Mouse (Mus musculus) cerebellum, adult 2 months (tissue): Measurements from ENCODE around the gene Zfp28. TPM values are rescaled to one million over a fixed set of nuclear protein-coding genes. Genes with fewer than 3 reads are reported as not detected.

ENCODE experiments used
- DNase-seq, 2 experiments: peaks; one replicate each; pipeline ENCODE4 v3.0.0; 2021
- H3K27ac ChIP-seq: fragments of 200-500 bp; 2 replicates; pipeline ENCODE4 v1.5.1; 2012; ENCODE audit warnings: low read length, control low read depth, inconsistent platforms; ENCODE audit not compliant: insufficient read depth
- H3K27me3 ChIP-seq: fragments of 200-500 bp; 2 replicates; pipeline ENCODE4 v1.6.1; 2012; ENCODE audit warnings: inconsistent platforms, mild to moderate bottlenecking, low read length, moderate library complexity; ENCODE audit not compliant: control insufficient read depth, insufficient read depth
- H3K4me1 ChIP-seq: fragments of 200-500 bp; 2 replicates; pipeline ENCODE4 v1.6.1; 2011; ENCODE audit warnings: low read length; ENCODE audit not compliant: control insufficient read depth, insufficient read depth
- H3K4me3 ChIP-seq: fragments of 200-500 bp; replicated peaks from 2 replicates; pipeline ENCODE3; 2011; ENCODE audit warnings: mild to moderate bottlenecking, low read depth, low read length, control low read depth; ENCODE audit not compliant: insufficient read depth
- CTCF ChIP-seq: fragments of 200-500 bp; IDR thresholded peaks from 2 replicates; pipeline ENCODE4 v1.5.1; 2011; ENCODE audit warnings: low read depth, mild to moderate bottlenecking, control low read depth, low read length, moderate library complexity, borderline replicate concordance; ENCODE audit not compliant: insufficient read depth
- POLR2A ChIP-seq: fragments of 200-500 bp; IDR thresholded peaks from 2 replicates; pipeline ENCODE4 v1.6.1; 2011; ENCODE audit warnings: low read length, control low read depth, borderline replicate concordance; ENCODE audit not compliant: insufficient read depth
- WGBS: fragments of 180-500 bp; shearing (Covaris S2); methylation state at CpG from one replicate; pipeline ENCODE4 v1.1.7; 2018; 5-methylcytosine and 5-hydroxymethylcytosine counted together
- polyA plus RNA-seq: library from polyadenylated mRNA; depleted of rRNA; stranded (reverse); fragments of >200 nt; gene quantifications from 2 replicates; pipeline ENCODE4 v1.2.3, GENCODE M21; 2012

The Zfp28 gene
- polyA plus RNA-seq, 1 experiment: 8.7 TPM

- DNase-seq: no peak
- Histone ChIP-seq H3K4me1 (peaks cover 3% of the 10 kb centered on the region; the same call in 1 of the 2 replicates), H3K27me3 (no peaks in the 10 kb centered on the region), H3K4me3 (no peak overlapping the region), H3K27ac (no peak overlapping the region)
- TF ChIP-seq POLR2A (no peak), CTCF (no peak)
- WGBS: 84% methylated on average over 2 of the region's 2 CpGs
Observed at GRCm38 (mm10) chr7:6381431-6381830, 1.7 kb upstream of the Zfp28 start.

DNA sequence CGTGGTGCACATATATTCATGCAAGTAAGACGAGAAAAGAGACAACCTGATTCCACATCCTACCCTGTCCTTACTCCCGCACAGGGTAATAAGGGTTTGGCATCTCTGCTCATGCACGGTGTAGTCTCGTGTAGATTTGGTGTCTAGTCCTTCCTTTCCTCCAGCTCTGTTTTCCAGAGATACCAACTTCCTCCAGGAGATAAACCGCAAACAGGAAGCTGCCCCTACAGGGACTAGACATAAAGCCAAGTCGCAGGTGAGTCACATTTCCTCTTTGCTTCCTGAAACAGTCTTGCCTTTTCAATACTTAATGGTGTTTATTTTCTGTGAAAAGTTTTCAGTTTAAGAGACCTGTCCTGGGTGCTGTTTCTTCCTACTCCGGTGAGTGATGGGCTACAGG, 916 bp downstream of the Zfp28 start:
- TF ChIP-seq POLR2A: no peak
- TF ChIP-seq CTCF: no peak
- DNase-seq: no peak

GRCm38 (mm10) chr7:6386995-6387394, 3.9 kb downstream of the Zfp28 start:
- DNase-seq: no peak
- H3K4me1 ChIP-seq: peaks cover 3% of the 10 kb centered on the region; the same call in 1 of the 2 replicates
- no peak overlapping the region for H3K27ac ChIP-seq
- no peaks in the 10 kb centered on the region for H3K27me3 ChIP-seq
- no peak for TF ChIP-seq POLR2A
- TF ChIP-seq CTCF: no peak
- 76% methylated on average over 8 of the region's 8 CpGs for WGBS
- no peak overlapping the region for H3K4me3 ChIP-seq

More for the DNA sequence above, 916 bp downstream of the Zfp28 start:
- no peak overlapping the region for H3K27ac ChIP-seq
- peak overlapping the region; percentile 80 for H3K4me3 ChIP-seq
- 76% methylated on average over 8 of the region's 8 CpGs for WGBS
- peaks cover 3% of the 10 kb centered on the region; the same call in 1 of the 2 replicates for H3K4me1 ChIP-seq
- H3K27me3 ChIP-seq: no peaks in the 10 kb centered on the region

GRCm38 (mm10) chr7:6388971-6389370, 5.9 kb downstream of the Zfp28 start:
- no peak overlapping the region for H3K27ac ChIP-seq
- TF ChIP-seq CTCF: no peak
- H3K27me3 ChIP-seq: no peaks in the 10 kb centered on the region
- H3K4me1 ChIP-seq: no peaks in the 10 kb centered on the region; the same call in 1 of the 2 replicates
- no peak overlapping the region for H3K4me3 ChIP-seq
- 82% methylated on average over 5 of the region's 5 CpGs for WGBS
- no peak for DNase-seq

GRCm38 (mm10) chr7:6389449-6389848, 6.4 kb downstream of the Zfp28 start:
- Histone ChIP-seq H3K27ac (no peak overlapping the region), H3K27me3 (no peaks in the 10 kb centered on the region), H3K4me1 (no peaks in the 10 kb centered on the region), H3K4me3 (no peak overlapping the region)
- no peak for TF ChIP-seq CTCF
- no peak for TF ChIP-seq POLR2A
- WGBS: 68% methylated on average over 5 of the region's 5 CpGs
- DNase-seq: no peak

DNA sequence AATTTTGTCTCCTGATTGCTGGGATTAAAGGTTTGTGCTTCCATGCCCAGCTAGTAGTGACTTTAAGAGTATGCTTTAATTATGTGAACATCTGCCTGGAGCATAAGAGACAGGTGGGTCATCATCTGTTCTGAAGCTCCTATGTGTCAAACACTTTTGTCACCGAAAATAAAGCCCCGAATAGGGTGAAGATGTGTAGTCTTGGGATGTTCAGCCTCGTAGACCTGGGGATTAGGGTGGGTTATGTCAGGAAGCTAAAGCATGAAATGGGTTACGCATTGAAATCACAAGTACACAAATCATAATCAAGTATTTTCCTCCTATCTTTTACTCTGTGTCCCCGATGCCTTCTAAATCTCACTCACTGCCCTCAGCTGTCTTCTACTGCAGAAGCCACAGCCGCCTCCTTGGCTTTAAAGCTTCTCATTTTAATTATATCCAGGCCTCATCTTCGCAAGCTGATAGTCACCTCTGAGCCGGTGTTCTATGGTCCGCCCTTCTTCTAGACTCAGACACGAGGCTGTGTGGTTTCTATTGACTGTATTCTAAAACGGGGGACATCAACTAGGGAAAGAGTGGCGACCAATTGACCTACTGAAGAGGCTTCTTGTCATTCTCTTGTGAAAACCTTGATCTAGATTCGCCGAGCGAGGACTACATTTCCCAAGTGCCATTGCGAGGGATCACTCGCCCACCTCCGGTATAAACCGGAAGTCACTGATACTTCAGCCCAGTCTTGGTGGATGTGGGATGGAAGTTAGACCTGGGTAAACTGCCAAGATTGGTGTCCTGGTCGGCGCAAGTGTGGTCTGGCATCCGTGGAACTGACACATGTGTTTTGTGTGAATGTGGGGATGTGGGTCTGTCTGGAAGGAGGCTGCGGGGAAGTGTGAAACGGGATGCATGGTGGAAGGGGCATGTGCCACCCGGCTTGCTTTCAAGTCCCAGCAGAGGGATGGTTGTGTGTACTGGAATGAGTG, 15.2 kb downstream of the Zfp28 start, which contains the start of gene Smim17:
TSS of gene Smim17 (plus strand) at position 720 of the 980 bp plus-strand sequence.
- Histone ChIP-seq H3K4me3 (peak within 1 kb of the TSS; percentile 100), H3K27me3 (no peaks in the 10 kb centered on the region), H3K4me1 (no peaks in the 10 kb centered on the region), H3K27ac (peak within 1 kb of the TSS; percentile 47; the same call in 1 of the 2 replicates)
- WGBS: 23% methylated on average over 25 of the region's 25 CpGs
- peak; percentile 76 to 77 for DNase-seq
- TF ChIP-seq POLR2A (peak; percentile 82; the same call in 1 of the 2 replicates), CTCF (no peak)

- no peak for TF ChIP-seq CTCF
- no peak for TF ChIP-seq POLR2A
- Histone ChIP-seq H3K4me3 (no peak within 1 kb of the TSS), H3K4me1 (no peaks in the 10 kb centered on the region), H3K27me3 (no peaks in the 10 kb centered on the region), H3K27ac (no peak within 1 kb of the TSS)
- WGBS: 4% methylated on average over 17 of the region's 17 CpGs
- DNase-seq: peak; percentile 41 to 45
Observed at GRCm38 (mm10) chr7:6410043-6410442, 26.9 kb downstream of the Zfp28 start, which contains the start of gene Gm20715. TSS of gene Gm20715 (plus strand) at chr7:6410277.
